Mouse (Mus musculus) limb, embryonic 14.5 days (tissue): ENCODE measurements around the gene Pwwp2a. TPM values are rescaled to one million over a fixed set of nuclear protein-coding genes. Genes with fewer than 3 reads are reported as not detected.

Source experiments
- ATAC-seq: fragments of 200-750 bp; cut with Nextera tagmentation; 2 replicates; pipeline ENCODE4 v1.8.0; 2017; ENCODE audit warnings: low read depth, moderate number of reproducible peaks, moderate TSS enrichment; ENCODE audit not compliant: low FRiP score
- DNase-seq: peaks from one replicate; pipeline ENCODE4 v3.0.0-alpha.2; 2015; ENCODE audit warnings: low spot score
- H3K27ac ChIP-seq: fragments of 300-500 bp; sonication (generic); replicated peaks from 2 replicates; pipeline ENCODE4 v1.5.1; 2014; ENCODE audit warnings: low read depth, mild to moderate bottlenecking, low read length, moderate library complexity, mixed read lengths
- H3K27me3 ChIP-seq: fragments of 300-500 bp; sonication (generic); 2 replicates; pipeline ENCODE4 v1.6.1; 2014; ENCODE audit warnings: low read length, mixed read lengths; ENCODE audit not compliant: control insufficient read depth, insufficient read depth
- H3K36me3 ChIP-seq: fragments of 300-500 bp; sonication (generic); 2 replicates; pipeline ENCODE4 v1.6.1; 2014; ENCODE audit warnings: mild to moderate bottlenecking, low read length, moderate library complexity, mixed read lengths; ENCODE audit not compliant: control insufficient read depth, insufficient read depth
- H3K4me1 ChIP-seq: fragments of 300-500 bp; sonication (generic); 2 replicates; pipeline ENCODE4 v1.6.1; 2014; ENCODE audit warnings: antibody characterized with exemption, low read length, mixed read lengths; ENCODE audit not compliant: control insufficient read depth, insufficient read depth
- H3K4me2 ChIP-seq: fragments of 300-500 bp; sonication (generic); replicated peaks from 2 replicates; pipeline ENCODE4 v1.6.1; 2014; ENCODE audit warnings: low read depth, mild to moderate bottlenecking, low read length, moderate library complexity; ENCODE audit not compliant: severe bottlenecking
- H3K4me3 ChIP-seq: fragments of 300-500 bp; sonication (generic); replicated peaks from 2 replicates; pipeline ENCODE4 v1.5.1; 2014; ENCODE audit warnings: low read length
- H3K9ac ChIP-seq: fragments of 300-500 bp; sonication (generic); 2 replicates; pipeline ENCODE4 v1.6.1; 2014; ENCODE audit warnings: mild to moderate bottlenecking, low read depth, low read length, moderate library complexity; ENCODE audit not compliant: severe bottlenecking
- H3K9me3 ChIP-seq: fragments of 300-500 bp; sonication (generic); 2 replicates; pipeline ENCODE4 v1.6.1; 2016; ENCODE audit warnings: low read length; ENCODE audit not compliant: control insufficient read depth
- POLR2A ChIP-seq: fragments of 200-500 bp; IDR thresholded peaks from 2 replicates; pipeline ENCODE4 v1.8.0; 2012; ENCODE audit warnings: inconsistent platforms, mild to moderate bottlenecking, moderate library complexity, borderline replicate concordance; ENCODE audit not compliant: insufficient read depth, insufficient read length; ENCODE audit errors: extremely low read depth
- WGBS: fragments of 180-500 bp; shearing (Covaris S2); extraction: QIAGEN DNeasy Blood & Tissue Kit; methylation state at CpG from one replicate; pipeline ENCODE4 v1.1.7; 2014; 5-methylcytosine and 5-hydroxymethylcytosine counted together
- polyA plus RNA-seq, 2 experiments: library from polyadenylated mRNA; depleted of rRNA in 1 of 2; stranded (reverse) in 1 of 2; unstranded in 1 of 2; fragments of >200 nt; fragmentation: Nextera tagmentation in 1 of 2; extraction: Ambion mirVana in 1 of 2; gene quantifications; 2 replicates each; pipeline versions ENCODE4 v1.2.1 to v1.2.3; 2012 to 2014

The Pwwp2a gene
- polyA plus RNA-seq, 2 experiments = 29.4 to 37.7 TPM

DNA sequence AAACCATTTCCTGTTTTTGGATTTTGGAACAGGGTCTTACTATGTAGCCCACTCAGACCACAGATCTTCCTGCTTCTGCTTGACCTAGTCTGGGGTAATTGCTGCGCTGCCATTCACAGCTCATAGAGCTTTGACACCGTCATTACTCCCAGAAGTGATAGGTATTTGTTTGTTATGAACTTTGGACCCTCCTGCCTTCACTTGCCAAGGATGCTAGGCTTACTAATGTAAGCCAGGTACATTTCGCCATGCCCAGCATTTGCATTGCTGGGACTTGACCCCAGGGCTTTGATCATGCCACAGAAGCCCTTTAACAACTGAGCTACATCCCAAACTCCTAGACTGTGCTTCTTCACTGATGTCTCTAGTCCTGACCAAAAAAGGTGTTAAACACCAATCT is 18.5 kb downstream of the Pwwp2a start:
- Histone ChIP-seq H3K9ac (no peak overlapping the region), H3K27ac (no peak overlapping the region), H3K9me3 (no peaks in the 10 kb centered on the region), H3K4me2 (no peak overlapping the region), H3K36me3 (peaks cover 47% of the 10 kb centered on the region), H3K27me3 (no peaks in the 10 kb centered on the region), H3K4me1 (no peaks in the 10 kb centered on the region), H3K4me3 (no peak overlapping the region)
- no peak for TF ChIP-seq POLR2A
- ATAC-seq (no peak), DNase-seq (no peak)
- 94% methylated on average over 3 of the region's 3 CpGs for whole genome bisulfite sequencing

DNA sequence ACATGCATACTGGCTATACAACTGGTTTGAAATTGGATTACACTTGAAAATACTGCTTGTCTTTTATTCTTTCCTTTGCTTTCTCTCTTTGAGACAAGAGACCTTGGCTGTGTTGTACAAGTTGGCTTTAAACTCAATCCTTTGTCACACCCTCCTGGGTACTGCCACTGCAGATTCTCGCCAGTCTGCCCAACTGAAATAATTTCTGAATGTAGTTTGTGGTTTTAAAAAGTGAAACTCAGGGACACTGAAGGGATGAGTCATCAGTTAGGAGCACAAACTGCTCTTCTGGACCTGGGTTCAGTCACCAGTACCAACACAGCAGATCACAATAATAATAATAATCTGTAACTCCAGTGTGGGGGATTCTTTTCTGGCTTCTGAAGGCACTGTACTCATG is 21.8 kb downstream of the Pwwp2a start:
- Histone ChIP-seq H3K4me2 (no peak overlapping the region), H3K36me3 (peaks cover 48% of the 10 kb centered on the region), H3K9me3 (no peaks in the 10 kb centered on the region), H3K4me1 (no peaks in the 10 kb centered on the region), H3K27me3 (no peaks in the 10 kb centered on the region), H3K9ac (no peak overlapping the region), H3K27ac (no peak overlapping the region), H3K4me3 (no peak overlapping the region)
- WGBS = 84% methylated on average over 1 of the region's 1 CpGs
- ATAC-seq = no peak
- no peak for TF ChIP-seq POLR2A
- no peak for DNase-seq

GRCm38 (mm10) chr11:43705751-43706150 is 24.0 kb downstream of the Pwwp2a start:
- ATAC-seq = no peak
- WGBS = 94% methylated on average over 10 of the region's 10 CpGs

GRCm38 (mm10) chr11:43708409-43708808 is 26.6 kb downstream of the Pwwp2a start:
- ATAC-seq = no peak
- Histone ChIP-seq H3K4me3 (no peak overlapping the region), H3K9ac (no peak overlapping the region), H3K27me3 (no peaks in the 10 kb centered on the region), H3K27ac (no peak overlapping the region), H3K9me3 (no peaks in the 10 kb centered on the region), H3K36me3 (peaks cover 30% of the 10 kb centered on the region), H3K4me1 (no peaks in the 10 kb centered on the region), H3K4me2 (no peak overlapping the region)
- TF ChIP-seq POLR2A = no peak
- 93% methylated on average over 2 of the region's 2 CpGs for WGBS
- no peak for DNase-seq

More at GRCm38 (mm10) chr11:43705751-43706150, 24.0 kb downstream of the Pwwp2a start:
- Histone ChIP-seq H3K4me3 (no peak overlapping the region), H3K4me1 (no peaks in the 10 kb centered on the region), H3K27ac (no peak overlapping the region), H3K36me3 (peaks cover 39% of the 10 kb centered on the region), H3K9ac (no peak overlapping the region), H3K27me3 (no peaks in the 10 kb centered on the region), H3K4me2 (no peak overlapping the region), H3K9me3 (no peaks in the 10 kb centered on the region)
- TF ChIP-seq POLR2A = no peak
- no peak for DNase-seq

DNA sequence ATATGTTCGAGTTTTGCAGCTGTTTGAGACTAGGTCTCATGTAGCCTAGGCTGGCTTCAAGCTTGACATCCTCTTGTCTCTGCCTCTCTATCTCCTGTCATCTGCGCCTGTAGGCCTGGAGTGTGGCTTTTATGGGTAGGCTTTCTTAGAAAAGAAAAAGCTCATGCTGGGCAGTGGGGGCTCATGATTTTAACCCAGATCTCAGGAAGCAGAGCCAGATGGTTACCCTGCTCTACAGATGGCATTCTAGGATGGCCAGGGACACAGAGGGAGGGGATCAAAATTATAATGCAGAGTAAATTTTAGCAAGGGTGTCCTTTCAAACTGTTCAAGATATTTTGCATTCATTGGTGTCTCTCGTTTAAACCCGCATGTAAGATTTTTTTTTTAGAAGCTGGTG is 30.4 kb downstream of the Pwwp2a start:
- Histone ChIP-seq H3K4me3 (no peak overlapping the region), H3K27ac (no peak overlapping the region), H3K27me3 (no peaks in the 10 kb centered on the region), H3K36me3 (peaks cover 12% of the 10 kb centered on the region), H3K4me1 (no peaks in the 10 kb centered on the region), H3K9ac (no peak overlapping the region), H3K9me3 (no peaks in the 10 kb centered on the region), H3K4me2 (no peak overlapping the region)
- 94% methylated on average over 4 of the region's 4 CpGs for WGBS
- no peak for DNase-seq
- no peak for ATAC-seq
- TF ChIP-seq POLR2A = no peak

DNA sequence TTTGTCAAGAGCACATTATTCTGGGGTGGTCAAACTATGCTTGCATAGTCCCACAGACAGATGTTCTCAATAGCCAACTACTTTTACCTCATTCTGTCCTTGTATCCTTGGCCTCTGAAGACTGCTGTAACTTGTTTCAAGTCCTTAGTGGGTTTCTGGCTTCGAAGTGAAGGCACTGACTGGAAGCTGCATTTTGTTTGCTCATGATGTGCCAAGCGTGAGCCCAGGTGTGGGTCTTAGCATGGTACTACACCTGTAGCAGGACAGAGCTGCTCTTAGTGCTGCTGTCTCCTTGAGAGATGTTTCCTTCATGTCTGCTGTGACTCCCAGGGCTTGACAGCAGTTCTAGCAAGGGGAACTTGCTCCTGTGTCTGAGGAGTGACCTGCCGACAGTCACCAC is 41.6 kb downstream of the Pwwp2a start:
- Histone ChIP-seq H3K27me3 (no peaks in the 10 kb centered on the region), H3K4me2 (no peak overlapping the region), H3K4me3 (no peak overlapping the region), H3K9ac (no peak overlapping the region), H3K9me3 (no peaks in the 10 kb centered on the region), H3K36me3 (peaks cover 31% of the 10 kb centered on the region), H3K27ac (no peak overlapping the region), H3K4me1 (no peaks in the 10 kb centered on the region)
- ATAC-seq = no peak
- no peak for TF ChIP-seq POLR2A
- no peak for DNase-seq
- WGBS = 92% methylated on average over 3 of the region's 3 CpGs
